Mouse (Mus musculus): Measurements from ENCODE around the gene Rpl32. TPM values are rescaled to one million over a fixed set of nuclear protein-coding genes. Genes with fewer than 3 reads are reported as not detected.
A peak's percentile ranks its signal among the peaks of the same experiment; 100 is the strongest.

Gene Rpl32
- polyA plus RNA-seq, 1 experiment from 2014 or later, result 1,744 TPM

- Histone ChIP-seq H3K27ac (no peak overlapping the region), H3K4me3 (no peak overlapping the region), H3K27me3 (ENCODE audit: insufficient read depth, poor library complexity, severe bottlenecking) (no peaks in the 10 kb centered on the region), H3K4me1 (replicated peaks) (peaks cover 37% of the 10 kb centered on the region), H3K36me3 (no peaks in the 10 kb centered on the region; the same call in 1 of the 2 replicates), H3K9me3 (no peaks in the 10 kb centered on the region)
- 80% methylated on average over 6 of the region's 6 CpGs for WGBS
- no peak for DNase-seq (ENCODE audit: low spot score)
Measured at GRCm38 (mm10) chr6:115772201-115772600, 36.3 kb downstream of the Rpl32 start.

DNA sequence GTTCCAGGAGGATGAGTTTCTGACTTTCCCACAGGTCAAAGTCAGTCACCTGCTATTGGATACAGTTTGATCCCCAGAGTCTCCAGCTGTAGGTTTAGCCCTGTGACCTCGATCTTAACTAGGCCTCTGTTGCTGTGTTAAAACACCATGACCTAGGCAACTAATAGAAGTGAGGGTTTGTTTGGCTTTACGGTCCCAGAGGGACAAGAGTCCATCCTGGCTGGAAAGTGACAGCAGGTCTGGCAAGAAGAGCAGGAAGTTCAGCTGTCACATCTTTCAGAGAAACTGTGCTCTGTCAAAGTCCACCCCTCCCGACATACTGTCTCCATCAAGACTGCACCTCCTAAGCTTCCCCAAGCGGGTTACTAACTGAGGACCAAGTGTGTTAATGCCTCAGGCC is 37.7 kb downstream of the Rpl32 start:
- DNase-seq (ENCODE audit: low spot score), result no peak
- Histone ChIP-seq H3K36me3 (no peaks in the 10 kb centered on the region), H3K4me1 (replicated peaks) (peaks cover 28% of the 10 kb centered on the region), H3K9me3 (no peaks in the 10 kb centered on the region), H3K27ac (no peak overlapping the region), H3K4me3 (no peak overlapping the region), H3K27me3 (ENCODE audit: insufficient read depth, poor library complexity, severe bottlenecking) (no peaks in the 10 kb centered on the region)
- 78% methylated on average over 4 of the region's 4 CpGs for WGBS

DNA sequence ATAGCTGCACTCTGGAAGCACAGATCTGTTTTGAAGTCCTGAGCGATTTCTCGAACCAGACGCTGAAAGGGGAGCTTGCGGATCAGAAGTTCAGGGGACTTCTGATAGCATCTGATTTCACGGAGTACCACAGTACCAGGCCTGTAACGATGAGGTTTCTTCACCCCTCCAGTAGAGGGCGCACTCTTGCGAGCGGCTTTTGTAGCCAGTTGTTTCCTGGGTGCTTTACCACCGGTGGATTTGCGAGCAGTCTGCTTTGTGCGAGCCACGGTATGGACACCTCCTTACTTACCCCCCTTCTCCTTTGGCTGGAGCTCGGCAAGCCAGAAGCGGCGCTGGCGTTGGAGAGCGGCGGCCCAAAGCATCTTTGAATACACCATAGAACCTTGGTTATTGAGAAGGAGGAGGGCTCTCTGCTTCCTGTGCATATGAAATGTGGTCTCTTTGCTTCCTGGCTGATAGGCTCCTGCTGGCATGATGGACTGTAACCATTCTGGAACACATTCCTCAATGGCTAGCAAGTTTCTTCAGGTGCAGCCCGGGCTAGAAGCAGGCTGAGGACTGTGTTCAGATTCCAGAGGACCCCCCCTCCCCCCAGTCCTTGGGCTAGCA is 38.4 kb downstream of the Rpl32 start:
- Histone ChIP-seq H3K27ac (no peak overlapping the region), H3K4me3 (no peak overlapping the region), H3K9me3 (no peaks in the 10 kb centered on the region), H3K36me3 (no peaks in the 10 kb centered on the region), H3K27me3 (ENCODE audit: insufficient read depth, poor library complexity, severe bottlenecking) (no peaks in the 10 kb centered on the region), H3K4me1 (replicated peaks) (peaks cover 21% of the 10 kb centered on the region)
- no peak for DNase-seq (ENCODE audit: low spot score)
- 82% methylated on average over 20 of the region's 20 CpGs for WGBS

- H3K4me1 ChIP-seq (replicated peaks), result peaks cover 26% of the 10 kb centered on the region
- WGBS, result 87% methylated on average over 4 of the region's 4 CpGs
Measured at GRCm38 (mm10) chr6:115768207-115768606, 40.3 kb downstream of the Rpl32 start.

GRCm38 (mm10) chr6:115767357-115767756 is 41.2 kb downstream of the Rpl32 start:
- no peak for DNase-seq (ENCODE audit: low spot score)
- Histone ChIP-seq H3K4me3 (no peak overlapping the region), H3K9me3 (no peaks in the 10 kb centered on the region), H3K4me1 (replicated peaks) (peaks cover 35% of the 10 kb centered on the region), H3K36me3 (no peaks in the 10 kb centered on the region), H3K27me3 (ENCODE audit: insufficient read depth, poor library complexity, severe bottlenecking) (no peaks in the 10 kb centered on the region), H3K27ac (peak overlapping the region; percentile 59)
- WGBS, result 26% methylated on average over 9 of the region's 9 CpGs

More at GRCm38 (mm10) chr6:115768207-115768606, 40.3 kb downstream of the Rpl32 start:
- Histone ChIP-seq H3K27ac (peak overlapping the region; percentile 62), H3K27me3 (ENCODE audit: insufficient read depth, poor library complexity, severe bottlenecking) (no peaks in the 10 kb centered on the region), H3K36me3 (no peaks in the 10 kb centered on the region), H3K9me3 (no peaks in the 10 kb centered on the region), H3K4me3 (no peak overlapping the region)
- DNase-seq (ENCODE audit: low spot score), result no peak

- Histone ChIP-seq H3K27ac (peak overlapping the region; percentile 90), H3K27me3 (ENCODE audit: insufficient read depth, poor library complexity, severe bottlenecking) (no peaks in the 10 kb centered on the region), H3K9me3 (no peaks in the 10 kb centered on the region), H3K4me3 (peak overlapping the region; percentile 10; the same call in 1 of the 2 replicates), H3K4me1 (replicated peaks) (peaks cover 60% of the 10 kb centered on the region), H3K36me3 (no peaks in the 10 kb centered on the region)
- 7% methylated on average over 7 of the region's 7 CpGs for WGBS
- DNase-seq (ENCODE audit: low spot score), result peak; percentile 86
Measured at GRCm38 (mm10) chr6:115764179-115764578, 44.4 kb downstream of the Rpl32 start.

DNA sequence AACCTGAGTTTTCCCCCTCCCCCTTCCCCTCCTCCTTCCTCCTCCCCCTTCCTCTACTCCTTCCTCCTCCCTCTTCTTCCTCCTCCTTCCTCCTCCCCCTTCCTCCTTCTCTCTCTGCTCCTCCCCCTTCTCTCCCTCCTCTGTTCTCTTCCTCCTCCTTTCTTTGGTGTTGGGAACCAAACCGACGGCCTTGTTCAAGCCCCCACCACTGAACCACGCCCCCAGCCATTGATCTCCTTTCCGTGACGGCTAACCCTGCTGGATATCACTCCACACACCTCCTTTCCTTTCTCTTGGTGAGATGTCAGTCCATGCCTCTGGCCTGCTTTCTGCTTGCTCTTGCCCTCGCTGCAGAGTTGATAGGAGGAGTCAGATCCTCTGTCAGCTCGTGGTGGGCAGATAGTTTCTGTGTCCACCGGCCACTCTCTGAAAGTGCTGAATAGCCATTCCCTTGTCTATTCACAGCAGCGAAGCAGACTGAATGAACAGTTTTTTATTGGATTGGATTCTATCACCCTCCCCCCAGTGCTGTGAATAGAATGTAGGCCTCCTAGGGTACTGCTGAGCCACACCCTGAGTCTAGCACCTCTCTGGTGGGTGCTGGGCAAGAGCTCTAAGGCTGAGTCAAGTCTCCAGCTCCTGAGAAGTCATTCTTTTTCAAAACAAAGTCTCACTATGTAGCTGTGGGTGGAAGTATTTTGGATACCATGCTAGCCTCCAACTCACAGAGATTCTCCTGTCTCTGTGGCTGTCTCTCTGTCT is 46.4 kb downstream of the Rpl32 start, which contains the start of gene Tmem40:
Gene Tmem40, minus strand, starts transcription at position 416 of the 762 bp plus-strand sequence.
- Histone ChIP-seq H3K4me3 (peak within 1 kb of the TSS; percentile 35), H3K4me1 (replicated peaks) (peaks cover 67% of the 10 kb centered on the region), H3K9me3 (no peaks in the 10 kb centered on the region), H3K27ac (peak within 1 kb of the TSS; percentile 90), H3K27me3 (ENCODE audit: insufficient read depth, poor library complexity, severe bottlenecking) (no peaks in the 10 kb centered on the region), H3K36me3 (no peaks in the 10 kb centered on the region)
- 2% methylated on average over 9 of the region's 9 CpGs for WGBS
- peak; percentile 68 for DNase-seq (ENCODE audit: low spot score)

GRCm38 (mm10) chr6:115760982-115761381 is 47.6 kb downstream of the Rpl32 start:
- peaks cover 63% of the 10 kb centered on the region for H3K4me1 ChIP-seq (replicated peaks)
- WGBS, result 55% methylated on average over 4 of the region's 4 CpGs
- H3K4me3 ChIP-seq, result no peak overlapping the region
- H3K36me3 ChIP-seq, result no peaks in the 10 kb centered on the region
- H3K27ac ChIP-seq, result peak overlapping the region; percentile 90
- no peaks in the 10 kb centered on the region for H3K27me3 ChIP-seq (ENCODE audit: insufficient read depth, poor library complexity, severe bottlenecking)
- no peak for DNase-seq (ENCODE audit: low spot score)
- H3K9me3 ChIP-seq, result no peaks in the 10 kb centered on the region

- Histone ChIP-seq H3K36me3 (no peaks in the 10 kb centered on the region), H3K27ac (no peak overlapping the region), H3K4me1 (replicated peaks) (peaks cover 63% of the 10 kb centered on the region), H3K27me3 (ENCODE audit: insufficient read depth, poor library complexity, severe bottlenecking) (no peaks in the 10 kb centered on the region), H3K4me3 (no peak overlapping the region), H3K9me3 (no peaks in the 10 kb centered on the region)
- DNase-seq (ENCODE audit: low spot score), result no peak
- WGBS, result 95% methylated on average over 4 of the region's 4 CpGs
Measured at GRCm38 (mm10) chr6:115760137-115760536, 48.4 kb downstream of the Rpl32 start.

DNA sequence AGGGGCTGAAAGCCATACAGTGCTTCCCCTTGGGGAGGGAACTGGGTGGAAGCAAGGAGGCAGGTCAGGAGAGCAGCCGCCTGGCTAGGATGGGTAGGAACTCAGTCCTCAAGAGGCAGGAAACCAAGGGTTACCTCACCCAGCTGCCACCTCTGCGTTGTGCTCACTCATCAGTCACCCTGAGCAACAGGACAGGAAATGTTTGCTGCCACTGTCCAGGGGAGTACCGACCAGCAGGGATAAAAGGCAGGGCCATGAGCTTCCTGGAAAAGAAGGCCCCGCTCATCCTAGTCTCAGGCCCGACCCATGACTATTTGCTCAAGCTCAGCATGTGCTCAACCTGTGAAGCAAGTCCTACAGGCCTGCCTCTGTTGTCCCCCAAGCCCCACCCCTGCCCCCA is 49.1 kb downstream of the Rpl32 start:
- H3K4me1 ChIP-seq (replicated peaks), result peaks cover 58% of the 10 kb centered on the region
- H3K27ac ChIP-seq, result peak overlapping the region; percentile 60
- no peaks in the 10 kb centered on the region for H3K27me3 ChIP-seq (ENCODE audit: insufficient read depth, poor library complexity, severe bottlenecking)
- DNase-seq (ENCODE audit: low spot score), result no peak
- no peaks in the 10 kb centered on the region for H3K36me3 ChIP-seq
- no peak overlapping the region for H3K4me3 ChIP-seq
- no peaks in the 10 kb centered on the region for H3K9me3 ChIP-seq
- 69% methylated on average over 5 of the region's 5 CpGs for WGBS

GRCm38 (mm10) chr6:115758981-115759435 is 49.5 kb downstream of the Rpl32 start:
- Histone ChIP-seq H3K9me3 (no peaks in the 10 kb centered on the region), H3K4me3 (no peak overlapping the region), H3K27ac (peak overlapping the region; percentile 60), H3K4me1 (replicated peaks) (peaks cover 54% of the 10 kb centered on the region), H3K36me3 (no peaks in the 10 kb centered on the region), H3K27me3 (ENCODE audit: insufficient read depth, poor library complexity, severe bottlenecking) (no peaks in the 10 kb centered on the region)
- 69% methylated on average over 9 of the region's 9 CpGs for WGBS
- DNase-seq (ENCODE audit: low spot score), result no peak

- peaks cover 19% of the 10 kb centered on the region; the same call in 1 of the 2 replicates for H3K4me1 ChIP-seq (replicated peaks)
- no peaks in the 10 kb centered on the region for H3K9me3 ChIP-seq
- no peak overlapping the region for H3K4me3 ChIP-seq
- no peak overlapping the region for H3K27ac ChIP-seq
- DNase-seq (ENCODE audit: low spot score), result no peak
- H3K27me3 ChIP-seq (ENCODE audit: insufficient read depth, poor library complexity, severe bottlenecking), result no peaks in the 10 kb centered on the region
- WGBS, result 87% methylated on average over 7 of the region's 7 CpGs
- no peaks in the 10 kb centered on the region for H3K36me3 ChIP-seq
Measured at GRCm38 (mm10) chr6:115755536-115755935, 53.0 kb downstream of the Rpl32 start.
